Mouse (Mus musculus): ENCODE data around the gene Fcna.

- TF ChIP-seq CTCF (IDR thresholded peaks at IDR 0.05; ENCODE audit: insufficient read depth, low read length) (no peak), POLR2A (IDR thresholded peaks at IDR 0.05; ENCODE audit: borderline replicate concordance, extremely low read depth, low read depth, low read length) (no peak)
Observed at GRCm38 (mm10) chr2:25633616-25634015, 5.8 kb upstream of the Fcna start.

Measured in lung, adult 2 months (tissue).